Mouse (Mus musculus) left cerebral cortex, adult 8-10 months (tissue): ENCODE results near the gene Erbin. TPM values are rescaled to one million over a fixed set of nuclear protein-coding genes. Genes with fewer than 3 reads are reported as not detected.
A peak's percentile ranks its signal among the peaks of the same experiment; 100 is the strongest.

Source experiments
- DNase-seq, 2 experiments: peaks; one replicate each; pipeline ENCODE4 v3.0.0; 2022; ENCODE audit warnings: low spot score in 2 of 2
- total RNA-seq, 4 experiments: library from RNA; stranded (reverse); gene quantifications; 2 replicates each; pipeline ENCODE4 v1.2.4; 2022

Gene Erbin
- total RNA-seq, 4 experiments from 2014 or later = 66.6 to 76.6 (median 69.4) TPM

- no peak for DNase-seq
These were observed 112.8 kb downstream of the Erbin start for GRCm38 (mm10) chr13:103807464-103807863.

- DNase-seq = peak; percentile 16 to 76
These were observed 114.0 kb downstream of the Erbin start for GRCm38 (mm10) chr13:103806210-103806851.

GRCm38 (mm10) chr13:103803721-103804120, 116.6 kb downstream of the Erbin start:
- DNase-seq = no peak

- DNase-seq = no peak
These were observed 119.3 kb downstream of the Erbin start for GRCm38 (mm10) chr13:103801021-103801420.

GRCm38 (mm10) chr13:103794688-103795543, 125.4 kb downstream of the Erbin start:
- no peak for DNase-seq

GRCm38 (mm10) chr13:103779922-103780585, 140.3 kb downstream of the Erbin start:
- DNase-seq = no peak

- no peak for DNase-seq
These were observed 143.2 kb downstream of the Erbin start for GRCm38 (mm10) chr13:103777126-103777525.

GRCm38 (mm10) chr13:103774119-103774757, 146.1 kb downstream of the Erbin start, which contains the start of gene Srek1:
TSS of gene Srek1 (minus strand) at chr13:103774608.
- DNase-seq = peak; percentile 90 to 92

- DNase-seq = no peak
These were observed 146.8 kb downstream of the Erbin start for GRCm38 (mm10) chr13:103773407-103774118.

GRCm38 (mm10) chr13:103772917-103773316, 147.4 kb downstream of the Erbin start:
- DNase-seq = no peak

- no peak for DNase-seq
These were observed 149.5 kb downstream of the Erbin start for GRCm38 (mm10) chr13:103770821-103771220.

Other genes starting within 250 kb of the Erbin start
- 10 to 100 TPM; 62.0 to 68.8 (median 66.1) TPM for gene Srek1, start 145.9 kb downstream of the Erbin start, total RNA-seq
- gene Nln, start 189.1 kb upstream of the Erbin start, total RNA-seq = 10 to 100 TPM; 27.7 to 31.6 (median 29.7) TPM
- 100 to 1,000 TPM; 132 to 160 (median 140) TPM for gene Sgtb, start 189.2 kb upstream of the Erbin start, total RNA-seq